22 mouse cellular contexts compared by ENCODE assay signal in the genomic region with DNA sequence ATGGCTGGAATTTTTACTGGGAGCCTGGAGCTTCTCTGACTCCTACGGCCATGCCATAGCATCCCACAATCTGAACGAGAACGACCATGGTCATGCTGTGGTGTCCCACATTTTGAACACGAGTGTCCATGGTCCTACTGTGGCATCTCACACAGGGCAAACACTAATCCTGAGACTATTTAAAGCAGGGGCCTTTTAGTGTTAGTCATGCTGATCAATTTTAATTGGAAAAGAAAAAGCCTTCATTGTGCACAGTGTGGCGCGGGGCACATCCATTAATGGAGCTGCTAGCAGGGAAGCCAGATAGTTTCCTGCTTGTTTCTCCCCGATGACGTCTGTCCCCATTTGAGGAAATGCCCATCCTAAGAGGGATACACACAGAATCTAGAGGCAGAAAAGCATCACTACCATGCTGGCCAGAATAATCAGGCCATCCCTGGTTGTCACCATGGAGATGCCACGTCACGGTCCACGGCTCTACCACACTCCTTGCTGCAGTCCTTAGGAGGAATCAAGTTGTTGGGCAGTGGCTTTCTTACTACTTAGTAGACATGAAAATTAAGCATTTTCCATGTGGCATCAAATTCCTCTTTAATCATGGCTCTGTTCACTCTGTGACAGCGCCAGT.
DNase-seq lines count a peak whose midpoint lies in the region; ATAC-seq and TF ChIP-seq lines count a peak whose summit lies in the region.
"Had no signal": no experiment of that assay in that cellular context is flagged by ENCODE, and none has a peak within 500 bp of the region (broad histone marks: within the 10 kb centered on the region; RNA-seq: fewer than 3 reads in every experiment).

No protein-coding gene starts in this region.

- H3K4me3 ChIP-seq in hindbrain, embryonic 11.5 days (ENCODE audit: low read depth, low read length) = no peak overlapping the region
- H3K4me3 ChIP-seq in hindbrain, embryonic 10.5 days = no peak overlapping the region
- no peak overlapping the region for H3K4me3 ChIP-seq in hindbrain, embryonic 12.5 days
- H3K4me3 ChIP-seq in hindbrain, postnatal 0 days (ENCODE audit: low read length) = no peak overlapping the region
- H3K4me3 ChIP-seq in neural tube, embryonic 14.5 days (ENCODE audit: low read depth, low read length) = no peak overlapping the region
- H3K4me3 ChIP-seq: embryonic facial prominence, embryonic 12.5 days; erythroblast, embryonic 14.5 days; layer of hippocampus, adult 2 months; limb, embryonic 10.5 days had no signal

- H3K9me3 ChIP-seq in hindbrain, embryonic 11.5 days (ENCODE audit: control insufficient read depth, low read length) = no peaks in the 10 kb centered on the region
- H3K9me3 ChIP-seq in hindbrain, embryonic 10.5 days = no peaks in the 10 kb centered on the region
- H3K9me3 ChIP-seq in hindbrain, embryonic 12.5 days (replicated peaks) = no peaks in the 10 kb centered on the region
- no peaks in the 10 kb centered on the region for H3K9me3 ChIP-seq in hindbrain, postnatal 0 days (ENCODE audit: low read length)
- H3K9me3 ChIP-seq in neural tube, embryonic 14.5 days (ENCODE audit: control insufficient read depth, low read length) = no peaks in the 10 kb centered on the region
- H3K9me3 ChIP-seq: embryonic facial prominence, embryonic 12.5 days; limb, embryonic 10.5 days had no signal

- H3K27me3 ChIP-seq in hindbrain, embryonic 11.5 days (ENCODE audit: control insufficient read depth, insufficient read depth, low read length) = no peaks in the 10 kb centered on the region
- H3K27me3 ChIP-seq in hindbrain, embryonic 10.5 days (ENCODE audit: insufficient read depth, poor library complexity, severe bottlenecking) = no peaks in the 10 kb centered on the region
- no peaks in the 10 kb centered on the region for H3K27me3 ChIP-seq in hindbrain, embryonic 12.5 days
- H3K27me3 ChIP-seq in hindbrain, postnatal 0 days (ENCODE audit: insufficient read depth, low read length) = no peaks in the 10 kb centered on the region
- H3K27me3 ChIP-seq in neural tube, embryonic 14.5 days (ENCODE audit: control insufficient read depth, insufficient read depth, low read length) = no peaks in the 10 kb centered on the region
- H3K27me3 ChIP-seq: embryonic facial prominence, embryonic 12.5 days; megakaryocyte, embryonic 14.5 days had no signal

- no peaks in the 10 kb centered on the region for H3K36me3 ChIP-seq in hindbrain, embryonic 11.5 days (ENCODE audit: control insufficient read depth, insufficient read depth, low read length)
- no peaks in the 10 kb centered on the region for H3K36me3 ChIP-seq in hindbrain, embryonic 10.5 days
- H3K36me3 ChIP-seq in hindbrain, embryonic 12.5 days = no peaks in the 10 kb centered on the region
- no peaks in the 10 kb centered on the region for H3K36me3 ChIP-seq in hindbrain, postnatal 0 days (ENCODE audit: insufficient read depth, low read length)
- no peaks in the 10 kb centered on the region for H3K36me3 ChIP-seq in neural tube, embryonic 14.5 days (ENCODE audit: control insufficient read depth, insufficient read depth, low read length)
- H3K36me3 ChIP-seq: embryonic facial prominence, embryonic 12.5 days; limb, embryonic 10.5 days had no signal

- WGBS in hindbrain, embryonic 11.5 days = 81% methylated on average over 12 of the region's 12 CpGs
- WGBS in hindbrain, embryonic 10.5 days = 77% methylated on average over 12 of the region's 12 CpGs
- WGBS in hindbrain, embryonic 12.5 days = 71% methylated on average over 12 of the region's 12 CpGs
- WGBS in hindbrain, postnatal 0 days = 50% methylated on average over 12 of the region's 12 CpGs
- 70% methylated on average over 12 of the region's 12 CpGs for WGBS in neural tube, embryonic 14.5 days

- TF ChIP-seq CTCF in hindbrain, postnatal 0 days (IDR thresholded peaks at IDR 0.05; ENCODE audit: low read depth) = no peak

- peak; percentile 19; the same call in 1 of the 2 replicates for ATAC-seq in hindbrain, embryonic 11.5 days (ENCODE audit: low FRiP score)
- ATAC-seq in hindbrain, embryonic 12.5 days (ENCODE audit: low FRiP score) = peak; percentile 73; the same call in 1 of the 2 replicates
- peak; percentile 93 for ATAC-seq in hindbrain, postnatal 0 days
- ATAC-seq in neural tube, embryonic 14.5 days (ENCODE audit: low read depth) = peak; percentile 73; the same call in 1 of the 2 replicates
- ATAC-seq: forebrain, embryonic 14.5 days had no signal

- no peak for DNase-seq in hindbrain, embryonic 11.5 days (ENCODE audit: low spot score)
- no peak for DNase-seq in hindbrain, embryonic 10.5 days (ENCODE audit: low spot score)
- peak; percentile 47 for DNase-seq in hindbrain, postnatal 0 days (ENCODE audit: low spot score)
- no peak for DNase-seq in layer of hippocampus, postnatal 10 days (ENCODE audit: low spot score in 2 of 2)
- no peak for DNase-seq in kidney, adult 8-10 months
- DNase-seq: adrenal gland, postnatal 36 days; B cell, adult 2 months; cerebellum, adult 9-11 months; gastrocnemius, postnatal 25 days; kidney, adult 2 months; kidney, postnatal 14 days; lung, adult 2 months; right cerebral cortex, adult 18-20 months; thymus, postnatal 25 days had no signal

- H3K4me1 ChIP-seq in hindbrain, embryonic 11.5 days (replicated peaks; ENCODE audit: control insufficient read depth, insufficient read depth, low read length) = no peaks in the 10 kb centered on the region
- H3K4me1 ChIP-seq in hindbrain, embryonic 10.5 days (replicated peaks) = peaks cover 7% of the 10 kb centered on the region
- H3K4me1 ChIP-seq in hindbrain, embryonic 12.5 days = peaks cover 6% of the 10 kb centered on the region; the same call in 1 of the 2 replicates
- no peaks in the 10 kb centered on the region for H3K4me1 ChIP-seq in hindbrain, postnatal 0 days (ENCODE audit: insufficient read depth, low read length)
- no peaks in the 10 kb centered on the region for H3K4me1 ChIP-seq in neural tube, embryonic 14.5 days (ENCODE audit: control insufficient read depth, insufficient read depth, low read length)
- H3K4me1 ChIP-seq: embryonic facial prominence, embryonic 12.5 days; megakaryocyte, embryonic 14.5 days had no signal

- no peak overlapping the region for H3K27ac ChIP-seq in hindbrain, embryonic 11.5 days (ENCODE audit: low read depth, low read length)
- no peak overlapping the region for H3K27ac ChIP-seq in hindbrain, embryonic 10.5 days
- no peak overlapping the region for H3K27ac ChIP-seq in hindbrain, embryonic 12.5 days
- H3K27ac ChIP-seq in hindbrain, postnatal 0 days = no peak overlapping the region
- no peak overlapping the region for H3K27ac ChIP-seq in neural tube, embryonic 14.5 days (ENCODE audit: low read depth, low read length)
- H3K27ac ChIP-seq: embryonic facial prominence, embryonic 12.5 days; layer of hippocampus, adult 2 months; limb, embryonic 10.5 days had no signal

- no peak overlapping the region for H3K9ac ChIP-seq in hindbrain, embryonic 11.5 days (ENCODE audit: low read depth, low read length)
- no peak overlapping the region for H3K9ac ChIP-seq in hindbrain, embryonic 12.5 days
- no peak overlapping the region for H3K9ac ChIP-seq in hindbrain, postnatal 0 days (replicated peaks; ENCODE audit: low read length)
- no peak overlapping the region for H3K9ac ChIP-seq in neural tube, embryonic 14.5 days (replicated peaks; ENCODE audit: low read depth, low read length)
- H3K9ac ChIP-seq: embryonic facial prominence, embryonic 12.5 days had no signal

- no peak overlapping the region for H3K4me2 ChIP-seq in hindbrain, embryonic 11.5 days (replicated peaks; ENCODE audit: low read depth, low read length)
- H3K4me2 ChIP-seq in hindbrain, embryonic 12.5 days (replicated peaks) = no peak overlapping the region
- H3K4me2 ChIP-seq in hindbrain, postnatal 0 days (ENCODE audit: low read depth, low read length) = no peak overlapping the region
- no peak overlapping the region for H3K4me2 ChIP-seq in neural tube, embryonic 14.5 days (ENCODE audit: low read depth, low read length)
- H3K4me2 ChIP-seq: embryonic facial prominence, embryonic 12.5 days had no signal

Comparison
In these comparisons a context has a peak if more than half of its experiments do, and no peak if none do; other contexts are left out.
1. ATAC-seq: peak in every context shown above with its lines; median percentile 93 in hindbrain, postnatal 0 days; 73 in hindbrain, embryonic 12.5 days; 73 in neural tube, embryonic 14.5 days; 19 in hindbrain, embryonic 11.5 days.